Mouse (Mus musculus): Measurements from ENCODE around the gene Btbd2. TPM values are rescaled to one million over a fixed set of nuclear protein-coding genes. Genes with fewer than 3 reads are reported as not detected.

Btbd2 gene
- total RNA-seq, 2 experiments from 2014 or later: 84.4 to 90.6 TPM

- no peak for DNase-seq (ENCODE audit: low spot score in 2 of 2)
Measured at GRCm38 (mm10) chr10:80692249-80693165, 35.6 kb upstream of the Btbd2 start.

- DNase-seq (ENCODE audit: low spot score in 2 of 2): peak; percentile 64 to 75
Measured at GRCm38 (mm10) chr10:80687850-80688249, 31.0 kb upstream of the Btbd2 start.

- no peak for DNase-seq (ENCODE audit: low spot score in 2 of 2)
Measured at GRCm38 (mm10) chr10:80686617-80687016, 29.7 kb upstream of the Btbd2 start.

- DNase-seq (ENCODE audit: low spot score in 2 of 2): no peak
Measured at GRCm38 (mm10) chr10:80684984-80685383, 28.1 kb upstream of the Btbd2 start.

- peak in 1 of 2 experiments; percentile 58 for DNase-seq (ENCODE audit: low spot score in 2 of 2)
Measured at GRCm38 (mm10) chr10:80684214-80684613, 27.3 kb upstream of the Btbd2 start.

GRCm38 (mm10) chr10:80683647-80684046, 26.8 kb upstream of the Btbd2 start:
- DNase-seq (ENCODE audit: low spot score in 2 of 2): no peak

- DNase-seq (ENCODE audit: low spot score in 2 of 2): no peak
Measured at GRCm38 (mm10) chr10:80682003-80682402, 25.1 kb upstream of the Btbd2 start.

- DNase-seq (ENCODE audit: low spot score in 2 of 2): no peak
Measured at GRCm38 (mm10) chr10:80680260-80680696, 23.4 kb upstream of the Btbd2 start.

- no peak for DNase-seq (ENCODE audit: low spot score in 2 of 2)
Measured at GRCm38 (mm10) chr10:80679556-80680259, 22.8 kb upstream of the Btbd2 start.

- DNase-seq (ENCODE audit: low spot score in 2 of 2): no peak
Measured at GRCm38 (mm10) chr10:80678601-80679377, 21.9 kb upstream of the Btbd2 start.

- peak; percentile 83 to 84 for DNase-seq (ENCODE audit: low spot score in 2 of 2)
Measured at GRCm38 (mm10) chr10:80677942-80678436, 21.1 kb upstream of the Btbd2 start, which contains the start of gene Mknk2. Gene Mknk2, minus strand, starts transcription at chr10:80678112.

- DNase-seq (ENCODE audit: low spot score in 2 of 2): no peak
Measured at GRCm38 (mm10) chr10:80677128-80677875, 20.4 kb upstream of the Btbd2 start.

GRCm38 (mm10) chr10:80676198-80676928, 19.5 kb upstream of the Btbd2 start:
- peak; percentile 99 for DNase-seq (ENCODE audit: low spot score in 2 of 2)

GRCm38 (mm10) chr10:80675405-80676197, 18.7 kb upstream of the Btbd2 start:
- DNase-seq (ENCODE audit: low spot score in 2 of 2): peak in 1 of 2 experiments; percentile 34

- no peak for DNase-seq (ENCODE audit: low spot score in 2 of 2)
Measured at GRCm38 (mm10) chr10:80674851-80675404, 18.1 kb upstream of the Btbd2 start.

GRCm38 (mm10) chr10:80674161-80674711, 17.4 kb upstream of the Btbd2 start:
- DNase-seq (ENCODE audit: low spot score in 2 of 2): no peak

GRCm38 (mm10) chr10:80673690-80674089, 16.8 kb upstream of the Btbd2 start:
- DNase-seq (ENCODE audit: low spot score in 2 of 2): no peak

Data from layer of hippocampus, postnatal 10 days (tissue).